Mouse (Mus musculus): ENCODE measurements around the gene Icos.

Gene Icos

GRCm38 (mm10) chr1:61042842-61043241, 65.1 kb downstream of the Icos start:
- DNase-seq, result no peak

GRCm38 (mm10) chr1:61046055-61046705, 68.5 kb downstream of the Icos start:
- no peak for DNase-seq

- no peak for DNase-seq
These were observed 69.6 kb downstream of the Icos start for GRCm38 (mm10) chr1:61047336-61047735.

All from kidney, adult 11 months (tissue).